Mouse (Mus musculus): ENCODE measurements around the gene Dnmt3b. TPM values are rescaled to one million over a fixed set of nuclear protein-coding genes. Genes with fewer than 3 reads are reported as not detected.
A peak's percentile ranks its signal among the peaks of the same experiment; 100 is the strongest.
"Not testable (repeated sequence)": the region's sequence is repeated elsewhere in the genome, so short reads cannot be mapped to it uniquely, and the experiment has no call there.

Gene Dnmt3b
- polyA plus RNA-seq, 1 experiment from 2014 or later: 14.3 TPM

GRCm38 (mm10) chr2:153713227-153713626, 64.0 kb downstream of the Dnmt3b start:
- DNase-seq (ENCODE audit: low spot score) (peak; percentile 69), ATAC-seq (replicated peaks; ENCODE audit: low FRiP score) (peak; percentile 86)
- H3K4me3 ChIP-seq (ENCODE audit: low read depth, low read length): no peak overlapping the region
- no peaks in the 10 kb centered on the region for H3K27me3 ChIP-seq (ENCODE audit: control insufficient read depth, insufficient read depth, low read length)
- H3K27ac ChIP-seq (ENCODE audit: low read depth, low read length): peak overlapping the region; percentile 87
- no peaks in the 10 kb centered on the region for H3K9me3 ChIP-seq (ENCODE audit: control insufficient read depth, low read length)
- H3K9ac ChIP-seq (ENCODE audit: low read length): no peak overlapping the region
- H3K4me2 ChIP-seq (ENCODE audit: low read depth, low read length, severe bottlenecking): no peak overlapping the region
- WGBS: 21% methylated on average over 4 of the region's 4 CpGs
- H3K4me1 ChIP-seq (replicated peaks; ENCODE audit: control insufficient read depth, insufficient read depth, low read length): peaks cover 3% of the 10 kb centered on the region; the same call in 1 of the 2 replicates
- no peaks in the 10 kb centered on the region for H3K36me3 ChIP-seq (ENCODE audit: control insufficient read depth, insufficient read depth, low read length)

- not testable (repeated sequence) for DNase-seq (ENCODE audit: low spot score); H3K36me3 ChIP-seq (ENCODE audit: control insufficient read depth, insufficient read depth, low read length); H3K9me3 ChIP-seq (ENCODE audit: control insufficient read depth, low read length); H3K9ac ChIP-seq (ENCODE audit: low read length); H3K27me3 ChIP-seq (ENCODE audit: control insufficient read depth, insufficient read depth, low read length); H3K4me3 ChIP-seq (ENCODE audit: low read depth, low read length); H3K27ac ChIP-seq (ENCODE audit: low read depth, low read length); ATAC-seq (replicated peaks; ENCODE audit: low FRiP score); H3K4me1 ChIP-seq (replicated peaks; ENCODE audit: control insufficient read depth, insufficient read depth, low read length); H3K4me2 ChIP-seq (ENCODE audit: low read depth, low read length, severe bottlenecking)
- WGBS: 79% methylated on average over 3 of the region's 3 CpGs
These were observed 68.6 kb downstream of the Dnmt3b start for GRCm38 (mm10) chr2:153717861-153718260.

GRCm38 (mm10) chr2:153723098-153723497, 73.8 kb downstream of the Dnmt3b start:
- ATAC-seq (replicated peaks; ENCODE audit: low FRiP score): no peak
- no peaks in the 10 kb centered on the region for H3K36me3 ChIP-seq (ENCODE audit: control insufficient read depth, insufficient read depth, low read length)
- no peak overlapping the region for H3K4me2 ChIP-seq (ENCODE audit: low read depth, low read length, severe bottlenecking)
- H3K4me1 ChIP-seq (replicated peaks; ENCODE audit: control insufficient read depth, insufficient read depth, low read length): no peaks in the 10 kb centered on the region
- H3K27me3 ChIP-seq (ENCODE audit: control insufficient read depth, insufficient read depth, low read length): no peaks in the 10 kb centered on the region
- WGBS: 81% methylated on average over 1 of the region's 1 CpGs
- H3K9ac ChIP-seq (ENCODE audit: low read length): no peak overlapping the region
- no peak overlapping the region for H3K27ac ChIP-seq (ENCODE audit: low read depth, low read length)
- no peaks in the 10 kb centered on the region; the same call in 1 of the 2 replicates for H3K9me3 ChIP-seq (ENCODE audit: control insufficient read depth, low read length)
- DNase-seq (ENCODE audit: low spot score): no peak
- H3K4me3 ChIP-seq (ENCODE audit: low read depth, low read length): no peak overlapping the region

- no peak for ATAC-seq (replicated peaks; ENCODE audit: low FRiP score)
These were observed 75.2 kb downstream of the Dnmt3b start for GRCm38 (mm10) chr2:153724424-153724823.

GRCm38 (mm10) chr2:153724871-153725270, 75.6 kb downstream of the Dnmt3b start:
- Histone ChIP-seq H3K4me1 (replicated peaks; ENCODE audit: control insufficient read depth, insufficient read depth, low read length) (no peaks in the 10 kb centered on the region), H3K36me3 (ENCODE audit: control insufficient read depth, insufficient read depth, low read length) (no peaks in the 10 kb centered on the region), H3K4me3 (ENCODE audit: low read depth, low read length) (no peak overlapping the region), H3K9me3 (ENCODE audit: control insufficient read depth, low read length) (no peaks in the 10 kb centered on the region; the same call in 1 of the 2 replicates), H3K4me2 (ENCODE audit: low read depth, low read length, severe bottlenecking) (no peak overlapping the region), H3K27ac (ENCODE audit: low read depth, low read length) (no peak overlapping the region), H3K9ac (ENCODE audit: low read length) (no peak overlapping the region), H3K27me3 (ENCODE audit: control insufficient read depth, insufficient read depth, low read length) (no peaks in the 10 kb centered on the region)
- DNase-seq (ENCODE audit: low spot score) (no peak), ATAC-seq (replicated peaks; ENCODE audit: low FRiP score) (no peak)
- WGBS: 66% methylated on average over 2 of the region's 2 CpGs

More at GRCm38 (mm10) chr2:153724424-153724823, 75.2 kb downstream of the Dnmt3b start:
- Histone ChIP-seq H3K36me3 (ENCODE audit: control insufficient read depth, insufficient read depth, low read length) (no peaks in the 10 kb centered on the region), H3K9ac (ENCODE audit: low read length) (no peak overlapping the region), H3K4me1 (replicated peaks; ENCODE audit: control insufficient read depth, insufficient read depth, low read length) (no peaks in the 10 kb centered on the region), H3K27ac (ENCODE audit: low read depth, low read length) (no peak overlapping the region), H3K4me2 (ENCODE audit: low read depth, low read length, severe bottlenecking) (no peak overlapping the region), H3K4me3 (ENCODE audit: low read depth, low read length) (no peak overlapping the region), H3K27me3 (ENCODE audit: control insufficient read depth, insufficient read depth, low read length) (no peaks in the 10 kb centered on the region), H3K9me3 (ENCODE audit: control insufficient read depth, low read length) (no peaks in the 10 kb centered on the region; the same call in 1 of the 2 replicates)
- no peak for DNase-seq (ENCODE audit: low spot score)
- WGBS: 92% methylated on average over 2 of the region's 2 CpGs

- Histone ChIP-seq H3K27ac (ENCODE audit: low read depth, low read length) (no peak overlapping the region), H3K9me3 (ENCODE audit: control insufficient read depth, low read length) (no peaks in the 10 kb centered on the region; the same call in 1 of the 2 replicates), H3K27me3 (ENCODE audit: control insufficient read depth, insufficient read depth, low read length) (no peaks in the 10 kb centered on the region), H3K4me1 (replicated peaks; ENCODE audit: control insufficient read depth, insufficient read depth, low read length) (no peaks in the 10 kb centered on the region), H3K36me3 (ENCODE audit: control insufficient read depth, insufficient read depth, low read length) (no peaks in the 10 kb centered on the region), H3K4me3 (ENCODE audit: low read depth, low read length) (no peak overlapping the region), H3K9ac (ENCODE audit: low read length) (no peak overlapping the region), H3K4me2 (ENCODE audit: low read depth, low read length, severe bottlenecking) (no peak overlapping the region)
- DNase-seq (ENCODE audit: low spot score): no peak
- no peak for ATAC-seq (replicated peaks; ENCODE audit: low FRiP score)
- WGBS: 91% methylated on average over 4 of the region's 4 CpGs
These were observed 76.0 kb downstream of the Dnmt3b start for GRCm38 (mm10) chr2:153725291-153725690.

- Histone ChIP-seq H3K4me1 (replicated peaks; ENCODE audit: control insufficient read depth, insufficient read depth, low read length) (no peaks in the 10 kb centered on the region), H3K4me2 (ENCODE audit: low read depth, low read length, severe bottlenecking) (no peak overlapping the region), H3K27me3 (ENCODE audit: control insufficient read depth, insufficient read depth, low read length) (no peaks in the 10 kb centered on the region), H3K27ac (ENCODE audit: low read depth, low read length) (no peak overlapping the region), H3K9me3 (ENCODE audit: control insufficient read depth, low read length) (no peaks in the 10 kb centered on the region), H3K36me3 (ENCODE audit: control insufficient read depth, insufficient read depth, low read length) (no peaks in the 10 kb centered on the region), H3K4me3 (ENCODE audit: low read depth, low read length) (no peak overlapping the region), H3K9ac (ENCODE audit: low read length) (no peak overlapping the region)
- ATAC-seq (replicated peaks; ENCODE audit: low FRiP score): no peak
- 82% methylated on average over 4 of the region's 4 CpGs for WGBS
- DNase-seq (ENCODE audit: low spot score): no peak
These were observed 84.8 kb downstream of the Dnmt3b start for GRCm38 (mm10) chr2:153734033-153734432.

Other genes with a start within 250 kb of the Dnmt3b start
- gene 4930404H24Rik, start 156.7 kb upstream of the Dnmt3b start, polyA plus RNA-seq (2014; fragmentation: Nextera tagmentation; extraction: Ambion mirVana): not detected in 2 replicates
- 25.6 and 26.2 TPM in 2 replicates for gene Nol4l, start 119.5 kb upstream of the Dnmt3b start, polyA plus RNA-seq (2014; fragmentation: Nextera tagmentation; extraction: Ambion mirVana)
- gene Commd7, start 16.7 kb upstream of the Dnmt3b start, polyA plus RNA-seq (2014; fragmentation: Nextera tagmentation; extraction: Ambion mirVana): 56.8 and 60.9 TPM in 2 replicates
- gene Dnmt3c, start 47.2 kb downstream of the Dnmt3b start, polyA plus RNA-seq (2014; fragmentation: Nextera tagmentation; extraction: Ambion mirVana): not detected in 2 replicates
- gene Mapre1, start 91.8 kb downstream of the Dnmt3b start, polyA plus RNA-seq (2014; fragmentation: Nextera tagmentation; extraction: Ambion mirVana): 313 and 357 TPM in 2 replicates
- gene Efcab8, start 130.5 kb downstream of the Dnmt3b start, polyA plus RNA-seq (2014; fragmentation: Nextera tagmentation; extraction: Ambion mirVana): not detected in 2 replicates
- not detected in 2 replicates for gene Sun5, start 221.6 kb downstream of the Dnmt3b start, polyA plus RNA-seq (2014; fragmentation: Nextera tagmentation; extraction: Ambion mirVana)
- not detected in 2 replicates for gene Bpifb2, start 225.6 kb downstream of the Dnmt3b start, polyA plus RNA-seq (2014; fragmentation: Nextera tagmentation; extraction: Ambion mirVana)